In the genomic region with DNA sequence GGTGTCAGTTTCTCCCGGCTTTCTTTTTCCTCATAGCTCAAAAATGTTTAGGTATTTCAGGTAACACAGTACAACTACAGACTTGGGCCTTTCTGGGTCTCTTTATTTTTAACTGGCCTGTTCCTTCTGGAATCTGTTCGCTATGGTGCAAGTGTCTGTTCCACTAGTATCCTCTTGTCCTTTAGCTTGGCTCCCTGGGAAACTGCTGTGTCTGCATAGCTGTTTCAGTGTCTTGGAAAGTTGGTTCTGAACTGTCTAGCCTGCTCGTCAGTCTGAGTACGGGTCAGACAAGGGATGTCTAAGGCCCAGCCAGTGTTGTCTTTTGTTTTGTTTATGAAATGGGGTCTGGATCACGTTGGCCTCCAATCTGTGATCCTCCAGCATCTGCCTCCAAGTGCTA, we compare ENCODE assay signal across 13 mouse cellular contexts. TPM values are rescaled to one million over a fixed set of nuclear protein-coding genes. Genes with fewer than 3 reads are reported as not detected.
DNase-seq lines count a peak whose midpoint lies in the region; ATAC-seq and TF ChIP-seq lines count a peak whose summit lies in the region.
"Had no signal": no experiment of that assay in that cellular context is flagged by ENCODE, and none has a peak within 500 bp of the region (broad histone marks: within the 10 kb centered on the region; RNA-seq: fewer than 3 reads in every experiment).

No protein-coding gene starts in this region.

- H3K4me3 ChIP-seq in gastrocnemius, adult 2 months: peak overlapping the region; percentile 25
- H3K4me3 ChIP-seq in kidney, embryonic 14.5 days (ENCODE audit: low read length): no peak overlapping the region
- no peak overlapping the region for H3K4me3 ChIP-seq in lung, adult 2 months (replicated peaks; ENCODE audit: extremely low read depth, low read depth, low read length)
- H3K4me3 ChIP-seq in neural tube, embryonic 13.5 days: no peak overlapping the region
- H3K4me3 ChIP-seq: stomach, embryonic 15.5 days had no signal

- H3K27ac ChIP-seq in gastrocnemius, adult 2 months: peak overlapping the region; percentile 99
- H3K27ac ChIP-seq in kidney, embryonic 14.5 days (ENCODE audit: low read depth, low read length): no peak overlapping the region; the same call in 1 of the 2 replicates
- H3K27ac ChIP-seq in neural tube, embryonic 13.5 days (replicated peaks): no peak overlapping the region
- H3K27ac ChIP-seq: stomach, embryonic 15.5 days had no signal

- WGBS in kidney, embryonic 14.5 days: 53% methylated on average over 5 of the region's 5 CpGs
- 40% methylated on average over 5 of the region's 5 CpGs for WGBS in lung, adult 2 months
- 63% methylated on average over 5 of the region's 5 CpGs for WGBS in neural tube, embryonic 13.5 days

- no peak for ATAC-seq in kidney, embryonic 14.5 days (ENCODE audit: low FRiP score, low TSS enrichment)
- no peak for ATAC-seq in neural tube, embryonic 13.5 days (ENCODE audit: low read depth)

- intact Hi-C loops in gastrocnemius, adult 2 months (cut with DNase I): no loop called here

- no peaks in the 10 kb centered on the region for H3K9me3 ChIP-seq in kidney, embryonic 14.5 days (ENCODE audit: control insufficient read depth, low read length)
- H3K9me3 ChIP-seq in neural tube, embryonic 13.5 days: no peaks in the 10 kb centered on the region
- H3K9me3 ChIP-seq: stomach, embryonic 15.5 days had no signal

- no peak for TF ChIP-seq POLR2A in lung, adult 2 months (IDR thresholded peaks at IDR 0.05; ENCODE audit: borderline replicate concordance, extremely low read depth, low read depth, low read length)

- H3K27me3 ChIP-seq in kidney, embryonic 14.5 days (ENCODE audit: control insufficient read depth, insufficient read depth, low read length): no peaks in the 10 kb centered on the region
- no peaks in the 10 kb centered on the region for H3K27me3 ChIP-seq in neural tube, embryonic 13.5 days
- H3K27me3 ChIP-seq: stomach, embryonic 15.5 days had no signal

- TF ChIP-seq CTCF in gastrocnemius, adult 2 months (IDR thresholded peaks at IDR 0.05): no peak
- TF ChIP-seq CTCF in lung, adult 2 months (IDR thresholded peaks at IDR 0.05; ENCODE audit: insufficient read depth, low read length): no peak

- DNase-seq in gastrocnemius, adult 2 months: peak; percentile 29
- no peak for DNase-seq in gastrocnemius, adult 18-20 months (ENCODE audit: low spot score)
- peak; percentile 36 for DNase-seq in kidney, adult 9 months
- peak; percentile 16 for DNase-seq in lung, postnatal 10 days
- no peak for DNase-seq in lung, adult 2 months
- DNase-seq in thymus, adult 18-20 months: no peak
- DNase-seq: adrenal gland, postnatal 36 days; cerebellum, adult 11 months; right cerebral cortex, postnatal 4 days; thymus, postnatal 36 days had no signal

- H3K36me3 ChIP-seq in kidney, embryonic 14.5 days (ENCODE audit: control insufficient read depth, insufficient read depth, low read length): no peaks in the 10 kb centered on the region
- H3K36me3 ChIP-seq in neural tube, embryonic 13.5 days: no peaks in the 10 kb centered on the region
- H3K36me3 ChIP-seq: stomach, embryonic 15.5 days had no signal

- no peak overlapping the region; the same call in 1 of the 2 replicates for H3K4me2 ChIP-seq in kidney, embryonic 14.5 days (replicated peaks; ENCODE audit: low read depth, low read length)
- peak overlapping the region; percentile 69 for H3K4me2 ChIP-seq in neural tube, embryonic 13.5 days
- H3K4me2 ChIP-seq: stomach, embryonic 15.5 days had no signal

- peaks cover 27% of the 10 kb centered on the region for H3K4me1 ChIP-seq in kidney, embryonic 14.5 days (ENCODE audit: control insufficient read depth, insufficient read depth, low read length)
- H3K4me1 ChIP-seq in lung, adult 2 months (ENCODE audit: control insufficient read depth, insufficient read depth, low read length): peaks cover 12% of the 10 kb centered on the region
- H3K4me1 ChIP-seq in neural tube, embryonic 13.5 days (replicated peaks): peaks cover 63% of the 10 kb centered on the region

- H3K9ac ChIP-seq in kidney, embryonic 14.5 days (ENCODE audit: low read depth, low read length): no peak overlapping the region
- H3K9ac ChIP-seq in neural tube, embryonic 13.5 days: no peak overlapping the region
- H3K9ac ChIP-seq: stomach, embryonic 15.5 days had no signal

RNA-seq across cellular contexts. Expression of gene Fbxl17, which starts 3.7 kb away (rescaled TPM):
- total RNA-seq in gastrocnemius, adult 2 months (2021): 10 to 100 TPM; 46.3 to 49.5 TPM
- total RNA-seq in gastrocnemius, adult 18-20 months (2021): 10 to 100 TPM; 47.4 to 47.8 TPM
- 8.8 and 11.1 TPM in 2 replicates for polyA plus RNA-seq in kidney, embryonic 14.5 days (2014; fragmentation: Nextera tagmentation; extraction: Ambion mirVana)
- 7.5 and 7.9 TPM in 2 replicates for polyA plus RNA-seq in lung, adult 2 months (2012; rRNA removed)
- 8.4 and 9.2 TPM in 2 replicates for polyA plus RNA-seq in neural tube, embryonic 13.5 days (2015; fragmentation: Nextera tagmentation; extraction: Ambion mirVana)

Comparison
In these comparisons a context has a peak if more than half of its experiments do, and no peak if none do; other contexts are left out.
1. DNase-seq: peak in gastrocnemius, adult 2 months (single experiment), kidney, adult 9 months (single experiment) and lung, postnatal 10 days (single experiment); none in gastrocnemius, adult 18-20 months (single experiment), lung, adult 2 months (single experiment) and thymus, adult 18-20 months (0 of 2).